Mouse (Mus musculus): ENCODE results near the gene Apoc3. TPM values are rescaled to one million over a fixed set of nuclear protein-coding genes. Genes with fewer than 3 reads are reported as not detected.

Apoc3 gene
- polyA plus RNA-seq, 1 experiment from 2014 or later: 590 TPM

DNA sequence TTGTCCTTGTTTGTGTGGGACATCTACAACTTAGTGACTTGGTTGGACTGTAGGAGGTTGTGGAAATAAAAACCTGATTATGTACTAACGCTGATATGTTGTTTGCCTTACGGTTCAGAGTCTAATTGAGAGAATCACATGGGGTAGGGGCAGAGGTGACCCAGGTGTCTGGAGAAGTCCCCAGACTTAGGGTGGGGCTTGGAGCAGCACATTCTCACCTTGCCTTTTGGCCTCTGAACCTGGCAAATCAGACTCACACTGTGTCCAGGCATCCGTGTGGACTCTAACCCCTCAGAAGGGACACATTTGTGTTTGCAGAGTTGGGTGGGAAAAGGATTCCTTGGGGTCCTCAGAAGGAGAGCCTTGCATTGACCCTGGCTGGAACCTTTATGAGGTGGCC, 11.3 kb downstream of the Apoc3 start:
- ATAC-seq: peak; percentile 78

DNA sequence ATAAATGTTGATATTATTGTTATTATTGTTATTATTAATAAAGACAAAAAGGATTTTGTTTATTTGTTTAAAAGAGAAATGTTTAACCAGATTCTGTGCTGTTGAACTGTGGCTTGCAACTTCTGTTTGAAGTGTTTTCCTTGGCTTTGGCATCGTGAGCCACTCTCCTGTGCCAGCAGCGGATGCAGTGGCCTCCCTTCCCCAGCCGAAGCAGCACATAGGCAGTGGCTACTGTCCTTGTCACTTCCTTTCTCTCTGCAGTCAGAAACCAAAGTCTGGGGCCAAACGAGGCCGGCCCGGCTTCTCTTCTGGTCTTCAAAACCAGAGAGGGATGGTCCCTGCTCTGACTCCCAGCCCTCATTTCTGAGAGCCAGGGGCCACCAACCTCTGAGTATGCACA, 12.3 kb downstream of the Apoc3 start:
- Histone ChIP-seq H3K36me3 (ENCODE audit: control insufficient read depth, insufficient read depth, low read length) (0 out of 2 replicates have a peak, but pooled peaks cover 6% of the 10 kb centered on the region), H3K9me3 (ENCODE audit: control insufficient read depth, low read length) (no peaks in the 10 kb centered on the region), H3K4me2 (ENCODE audit: low read depth, low read length) (no peak overlapping the region), H3K27me3 (replicated peaks; ENCODE audit: control insufficient read depth, insufficient read depth, low read length) (no peaks in the 10 kb centered on the region), H3K27ac (ENCODE audit: low read length) (peak overlapping the region; percentile 70), H3K4me3 (ENCODE audit: low read length) (no peak overlapping the region), H3K4me1 (ENCODE audit: control insufficient read depth, insufficient read depth, low read length) (peaks cover 10% of the 10 kb centered on the region; the same call in 1 of the 2 replicates), H3K9ac (ENCODE audit: low read depth, low read length) (0 out of 2 replicates have a peak overlapping the region, but pooled peaks have one; percentile 15)
- 90% methylated on average over 6 of the region's 6 CpGs for WGBS
- no peak for ATAC-seq

More for the DNA sequence above, 11.3 kb downstream of the Apoc3 start:
- H3K4me2 ChIP-seq (ENCODE audit: low read depth, low read length): no peak overlapping the region
- WGBS: 57% methylated on average over 3 of the region's 3 CpGs
- peak overlapping the region; percentile 84 for H3K27ac ChIP-seq (ENCODE audit: low read length)
- peaks cover 10% of the 10 kb centered on the region; the same call in 1 of the 2 replicates for H3K4me1 ChIP-seq (ENCODE audit: control insufficient read depth, insufficient read depth, low read length)
- no peak overlapping the region for H3K4me3 ChIP-seq (ENCODE audit: low read length)
- no peaks in the 10 kb centered on the region for H3K9me3 ChIP-seq (ENCODE audit: control insufficient read depth, low read length)
- H3K9ac ChIP-seq (ENCODE audit: low read depth, low read length): 0 out of 2 replicates have a peak overlapping the region, but pooled peaks have one; percentile 39
- no peaks in the 10 kb centered on the region for H3K27me3 ChIP-seq (replicated peaks; ENCODE audit: control insufficient read depth, insufficient read depth, low read length)
- 0 out of 2 replicates have a peak, but pooled peaks cover 6% of the 10 kb centered on the region for H3K36me3 ChIP-seq (ENCODE audit: control insufficient read depth, insufficient read depth, low read length)

DNA sequence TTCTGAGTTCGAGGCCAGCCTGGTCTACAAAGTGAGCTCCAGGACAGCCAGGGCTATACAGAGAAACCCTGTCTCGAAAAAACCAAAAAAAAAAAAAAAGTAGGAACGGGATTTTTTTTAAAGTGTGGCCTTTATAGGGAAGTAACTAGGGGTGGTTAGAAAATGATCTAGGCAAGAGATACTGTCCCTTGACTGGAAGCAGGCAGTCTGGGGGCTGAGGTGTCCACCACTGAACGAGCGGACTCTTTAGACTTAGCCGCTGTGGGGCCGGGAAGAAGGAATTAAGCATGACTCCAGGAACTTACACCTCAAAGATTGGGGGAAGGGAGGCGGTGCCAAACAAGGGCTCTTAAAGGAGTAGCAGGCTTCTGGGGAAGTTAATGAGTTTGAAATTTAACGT, 17.3 kb downstream of the Apoc3 start:
- Histone ChIP-seq H3K27ac (ENCODE audit: low read length) (no peak overlapping the region), H3K36me3 (ENCODE audit: control insufficient read depth, insufficient read depth, low read length) (0 out of 2 replicates have a peak, but pooled peaks cover 6% of the 10 kb centered on the region), H3K4me2 (ENCODE audit: low read depth, low read length) (no peak overlapping the region), H3K9me3 (ENCODE audit: control insufficient read depth, low read length) (no peaks in the 10 kb centered on the region), H3K4me3 (ENCODE audit: low read length) (no peak overlapping the region), H3K9ac (ENCODE audit: low read depth, low read length) (no peak overlapping the region), H3K4me1 (ENCODE audit: control insufficient read depth, insufficient read depth, low read length) (peaks cover 16% of the 10 kb centered on the region), H3K27me3 (replicated peaks; ENCODE audit: control insufficient read depth, insufficient read depth, low read length) (no peaks in the 10 kb centered on the region)
- ATAC-seq: no peak
- WGBS: 84% methylated on average over 9 of the region's 9 CpGs

DNA sequence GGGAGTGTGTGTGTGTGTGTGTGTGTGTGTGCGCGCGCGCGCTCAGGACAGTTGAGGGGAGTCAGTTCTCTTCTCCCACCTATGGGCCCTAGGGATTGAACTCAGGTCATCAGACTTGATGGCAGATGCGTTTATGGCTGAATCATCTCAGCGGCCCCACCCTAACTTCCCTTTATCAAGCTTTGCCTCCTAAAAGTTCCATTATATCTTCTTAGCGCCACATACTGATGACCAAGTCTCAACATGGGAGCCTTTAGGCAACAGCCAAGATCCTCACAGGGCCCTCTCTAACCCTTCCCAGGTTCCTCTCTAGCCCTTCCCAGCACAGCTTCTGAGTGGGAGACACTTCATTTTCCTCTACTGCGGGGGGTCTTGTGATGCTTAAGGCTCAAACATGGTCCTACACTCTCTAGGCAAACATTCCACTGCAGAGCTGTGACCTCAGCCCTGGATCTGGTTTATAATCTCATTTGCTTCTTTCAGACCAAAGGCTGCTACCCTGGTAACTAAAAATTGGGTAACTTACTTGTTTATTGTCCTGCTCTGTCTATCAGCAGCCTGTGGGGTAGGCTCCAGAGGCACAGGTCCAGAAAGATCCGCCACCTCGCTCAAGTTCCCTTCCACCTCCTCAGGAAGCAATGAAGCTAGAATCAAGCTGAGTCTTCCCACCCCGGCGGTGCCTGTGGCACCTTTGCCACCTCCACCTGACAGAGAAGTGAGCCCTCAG, 18.5 kb downstream of the Apoc3 start:
- H3K36me3 ChIP-seq (ENCODE audit: control insufficient read depth, insufficient read depth, low read length): peaks cover 11% of the 10 kb centered on the region

DNA sequence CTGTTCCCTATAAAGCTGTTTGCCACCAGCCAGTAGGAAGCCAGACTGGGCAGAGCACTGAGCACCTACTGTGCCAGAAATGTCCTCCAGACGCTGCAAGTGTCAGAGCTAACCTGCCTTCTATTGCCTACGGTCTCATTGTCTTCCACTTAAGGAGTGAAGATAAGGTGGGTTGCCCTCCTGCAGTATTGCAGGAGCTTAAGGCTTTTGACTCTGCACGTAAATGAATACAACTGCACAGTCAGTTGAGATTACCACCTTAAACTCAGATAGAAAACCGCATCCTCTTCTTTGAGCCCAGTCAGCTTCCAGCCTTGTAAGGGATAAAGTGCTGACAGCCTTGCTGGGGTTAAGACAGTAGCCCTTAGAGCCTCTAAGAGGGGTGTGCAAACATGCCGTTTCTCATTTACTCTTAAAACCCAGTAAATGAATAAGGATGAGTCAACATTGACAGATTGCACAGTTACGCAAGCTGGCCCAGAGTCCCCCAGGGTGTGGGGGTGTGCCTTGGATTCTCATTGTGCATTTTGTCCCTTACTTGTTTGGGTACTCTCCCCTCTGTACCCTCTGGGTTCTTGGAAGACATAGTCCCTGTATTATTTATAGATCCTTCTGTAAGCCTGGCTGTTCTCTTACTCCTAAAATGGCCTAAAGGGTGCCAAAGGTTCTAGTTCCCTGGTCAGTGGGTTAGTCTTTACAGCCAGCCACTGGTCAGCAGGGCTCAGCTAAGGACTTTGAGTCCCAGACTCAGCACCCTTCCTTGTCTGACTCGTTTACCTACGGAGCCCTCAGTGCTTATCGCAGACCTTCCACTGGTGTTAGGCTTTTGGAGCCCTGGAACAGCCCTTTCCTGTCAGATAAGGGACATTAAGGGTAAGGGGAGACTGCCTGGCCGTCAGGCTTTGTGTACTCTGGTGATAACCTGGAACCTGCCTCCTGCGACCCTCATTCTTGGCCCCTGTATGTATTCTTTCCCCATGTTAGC, 19.8 kb downstream of the Apoc3 start:
- H3K4me1 ChIP-seq (ENCODE audit: control insufficient read depth, insufficient read depth, low read length): peaks cover 15% of the 10 kb centered on the region
- H3K4me3 ChIP-seq (ENCODE audit: low read length): no peak overlapping the region
- peaks cover 8% of the 10 kb centered on the region for H3K36me3 ChIP-seq (ENCODE audit: control insufficient read depth, insufficient read depth, low read length)
- ATAC-seq: peak; percentile 65
- H3K27ac ChIP-seq (ENCODE audit: low read length): peak overlapping the region; percentile 57
- H3K27me3 ChIP-seq (replicated peaks; ENCODE audit: control insufficient read depth, insufficient read depth, low read length): no peaks in the 10 kb centered on the region
- H3K4me2 ChIP-seq (ENCODE audit: low read depth, low read length): no peak overlapping the region
- no peaks in the 10 kb centered on the region for H3K9me3 ChIP-seq (ENCODE audit: control insufficient read depth, low read length)
- 0 out of 2 replicates have a peak overlapping the region, but pooled peaks have one; percentile 1 for H3K9ac ChIP-seq (ENCODE audit: low read depth, low read length)
- WGBS: 54% methylated on average over 11 of the region's 11 CpGs

More for the DNA sequence above, 18.5 kb downstream of the Apoc3 start:
- no peak overlapping the region for H3K9ac ChIP-seq (ENCODE audit: low read depth, low read length)
- peaks cover 15% of the 10 kb centered on the region for H3K4me1 ChIP-seq (ENCODE audit: control insufficient read depth, insufficient read depth, low read length)
- no peak for ATAC-seq
- no peaks in the 10 kb centered on the region for H3K9me3 ChIP-seq (ENCODE audit: control insufficient read depth, low read length)
- no peak overlapping the region for H3K4me3 ChIP-seq (ENCODE audit: low read length)
- H3K4me2 ChIP-seq (ENCODE audit: low read depth, low read length): no peak overlapping the region
- no peak overlapping the region for H3K27ac ChIP-seq (ENCODE audit: low read length)
- WGBS: 89% methylated on average over 13 of the region's 13 CpGs
- H3K27me3 ChIP-seq (replicated peaks; ENCODE audit: control insufficient read depth, insufficient read depth, low read length): no peaks in the 10 kb centered on the region

DNA sequence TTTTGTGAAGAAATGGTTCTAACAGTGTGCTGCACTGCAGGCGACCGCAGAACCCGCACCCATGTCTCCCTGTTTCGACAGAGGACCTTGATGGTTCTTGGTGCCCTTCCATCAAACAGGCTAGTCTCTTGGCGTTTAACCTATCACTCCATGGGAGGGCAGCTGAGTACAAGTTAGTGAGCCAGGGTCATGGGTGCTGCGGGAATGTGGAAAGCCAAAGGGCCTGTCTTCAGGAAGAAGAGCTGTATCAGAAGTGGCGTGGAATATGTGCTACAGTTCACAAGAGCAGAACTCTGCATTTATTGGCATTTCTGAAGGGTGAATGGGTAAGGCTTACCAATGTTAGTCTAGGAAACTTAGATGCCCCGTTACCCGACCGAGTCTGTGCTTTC, 20.5 kb downstream of the Apoc3 start:
- ATAC-seq: no peak
- peaks cover 10% of the 10 kb centered on the region for H3K36me3 ChIP-seq (ENCODE audit: control insufficient read depth, insufficient read depth, low read length)
- peak overlapping the region; percentile 57; the same call in 1 of the 2 replicates for H3K27ac ChIP-seq (ENCODE audit: low read length)
- H3K27me3 ChIP-seq (replicated peaks; ENCODE audit: control insufficient read depth, insufficient read depth, low read length): no peaks in the 10 kb centered on the region
- WGBS: 84% methylated on average over 10 of the region's 10 CpGs
- no peak overlapping the region for H3K9ac ChIP-seq (ENCODE audit: low read depth, low read length)
- H3K4me1 ChIP-seq (ENCODE audit: control insufficient read depth, insufficient read depth, low read length): peaks cover 15% of the 10 kb centered on the region
- no peak overlapping the region for H3K4me2 ChIP-seq (ENCODE audit: low read depth, low read length)
- no peak overlapping the region for H3K4me3 ChIP-seq (ENCODE audit: low read length)
- H3K9me3 ChIP-seq (ENCODE audit: control insufficient read depth, low read length): no peaks in the 10 kb centered on the region

DNA sequence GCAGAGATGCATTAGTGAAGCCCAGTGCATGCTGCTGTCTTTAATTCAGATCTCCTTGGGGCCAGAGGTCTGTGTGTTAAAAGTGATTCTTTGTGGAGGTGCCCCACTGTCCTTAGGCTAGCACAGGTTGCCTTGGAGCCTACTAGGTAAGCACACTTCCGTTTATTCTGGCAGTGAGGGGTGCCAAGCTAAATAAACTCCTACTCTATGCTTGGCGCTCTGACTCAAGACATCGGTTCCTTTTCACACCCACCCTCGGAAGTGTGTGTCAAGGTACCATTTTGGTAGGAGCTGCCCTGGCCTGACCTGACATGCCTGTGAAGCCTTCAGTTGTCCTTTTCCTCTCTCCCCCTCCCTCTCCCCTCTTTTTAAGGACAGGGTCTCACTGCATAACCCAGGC, 21.2 kb downstream of the Apoc3 start:
- peaks cover 10% of the 10 kb centered on the region for H3K36me3 ChIP-seq (ENCODE audit: control insufficient read depth, insufficient read depth, low read length)
- no peak for ATAC-seq
- H3K27me3 ChIP-seq (replicated peaks; ENCODE audit: control insufficient read depth, insufficient read depth, low read length): no peaks in the 10 kb centered on the region
- peaks cover 15% of the 10 kb centered on the region for H3K4me1 ChIP-seq (ENCODE audit: control insufficient read depth, insufficient read depth, low read length)
- 80% methylated on average over 4 of the region's 4 CpGs for WGBS
- H3K27ac ChIP-seq (ENCODE audit: low read length): no peak overlapping the region
- no peak overlapping the region for H3K4me3 ChIP-seq (ENCODE audit: low read length)
- H3K9me3 ChIP-seq (ENCODE audit: control insufficient read depth, low read length): no peaks in the 10 kb centered on the region
- no peak overlapping the region for H3K4me2 ChIP-seq (ENCODE audit: low read depth, low read length)
- no peak overlapping the region; the same call in 1 of the 2 replicates for H3K9ac ChIP-seq (ENCODE audit: low read depth, low read length)

DNA sequence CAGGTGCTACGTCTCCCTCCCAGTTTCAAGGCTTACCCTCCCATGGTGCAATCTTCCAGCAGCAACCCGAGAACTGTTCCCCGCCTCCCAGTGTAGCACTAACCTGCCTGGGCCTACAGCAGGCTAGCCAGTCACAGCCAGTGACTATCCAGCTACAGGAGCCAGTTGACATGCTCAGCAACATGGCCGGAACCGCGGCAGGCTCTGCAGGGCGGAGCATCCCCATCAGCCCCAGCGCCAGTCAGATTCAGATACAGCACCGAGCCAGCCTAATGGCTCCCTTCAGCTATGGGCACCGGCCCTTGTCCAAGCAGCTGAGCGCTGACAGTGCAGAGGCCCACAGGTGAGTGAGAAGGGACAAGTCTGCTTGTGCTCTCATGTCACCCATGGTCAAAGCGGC, 25.0 kb downstream of the Apoc3 start:
- no peak overlapping the region for H3K4me2 ChIP-seq (ENCODE audit: low read depth, low read length)
- H3K36me3 ChIP-seq (ENCODE audit: control insufficient read depth, insufficient read depth, low read length): peaks cover 10% of the 10 kb centered on the region
- no peaks in the 10 kb centered on the region for H3K9me3 ChIP-seq (ENCODE audit: control insufficient read depth, low read length)
- H3K27me3 ChIP-seq (replicated peaks; ENCODE audit: control insufficient read depth, insufficient read depth, low read length): no peaks in the 10 kb centered on the region
- H3K9ac ChIP-seq (ENCODE audit: low read depth, low read length): no peak overlapping the region
- no peak for ATAC-seq
- no peak overlapping the region for H3K4me3 ChIP-seq (ENCODE audit: low read length)
- no peak overlapping the region for H3K27ac ChIP-seq (ENCODE audit: low read length)
- 91% methylated on average over 12 of the region's 12 CpGs for WGBS
- peaks cover 23% of the 10 kb centered on the region for H3K4me1 ChIP-seq (ENCODE audit: control insufficient read depth, insufficient read depth, low read length)

DNA sequence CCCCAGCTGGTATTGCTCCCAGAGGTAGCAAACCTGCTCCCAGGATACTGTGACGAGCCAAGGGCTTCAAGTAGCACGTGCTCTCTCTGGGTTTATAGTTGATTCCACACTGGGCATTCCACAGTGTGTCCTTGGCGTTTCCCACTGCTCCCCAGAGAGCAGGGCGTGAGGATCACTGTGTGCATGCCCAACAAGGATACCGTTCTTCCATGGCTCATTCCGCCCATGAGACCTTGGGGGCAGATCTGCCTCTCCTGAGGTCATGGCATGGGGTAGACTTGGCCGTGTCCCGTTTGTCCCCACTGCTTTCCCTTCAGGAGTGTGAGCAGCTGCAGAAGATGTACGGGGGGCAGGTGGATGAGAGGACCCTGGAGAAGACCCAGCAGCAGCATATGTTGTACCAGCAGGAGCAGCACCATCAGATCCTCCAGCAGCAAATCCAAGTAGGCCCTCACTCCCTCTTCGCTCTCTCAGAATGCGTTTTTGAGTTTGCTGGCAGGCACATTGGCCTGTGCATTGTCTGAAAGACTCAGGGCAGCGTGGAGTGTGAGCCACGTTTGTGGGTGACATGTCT, 26.9 kb downstream of the Apoc3 start:
- Histone ChIP-seq H3K27me3 (replicated peaks; ENCODE audit: control insufficient read depth, insufficient read depth, low read length) (no peaks in the 10 kb centered on the region), H3K4me3 (ENCODE audit: low read length) (no peak overlapping the region), H3K9ac (ENCODE audit: low read depth, low read length) (no peak overlapping the region), H3K4me2 (ENCODE audit: low read depth, low read length) (no peak overlapping the region), H3K36me3 (ENCODE audit: control insufficient read depth, insufficient read depth, low read length) (peaks cover 14% of the 10 kb centered on the region), H3K9me3 (ENCODE audit: control insufficient read depth, low read length) (no peaks in the 10 kb centered on the region), H3K4me1 (ENCODE audit: control insufficient read depth, insufficient read depth, low read length) (peaks cover 17% of the 10 kb centered on the region), H3K27ac (ENCODE audit: low read length) (no peak overlapping the region)
- ATAC-seq: no peak
- WGBS: 84% methylated on average over 13 of the region's 13 CpGs
